Mouse (Mus musculus) c-Kit-positive CD71-positive TER-119-positive erythroid progenitor cells, embryonic 14.5 days (primary cell): ENCODE data around the gene H2-DMa.

Source experiments
- DNase-seq: peaks from one replicate; pipeline ENCODE4 v3.0.0-alpha.2; 2013; ENCODE audit warnings: low spot score

The H2-DMa gene

GRCm38 (mm10) chr17:34104804-34105203 lies 14.5 kb upstream of the H2-DMa start:
- no peak for DNase-seq

- DNase-seq: no peak
These were observed 12.8 kb upstream of the H2-DMa start for GRCm38 (mm10) chr17:34106555-34106954.

- no peak for DNase-seq
These were observed 12.1 kb upstream of the H2-DMa start for GRCm38 (mm10) chr17:34107109-34107867.

GRCm38 (mm10) chr17:34108460-34108859 lies 10.9 kb upstream of the H2-DMa start:
- DNase-seq: no peak

- no peak for DNase-seq
These were observed 10.1 kb upstream of the H2-DMa start for GRCm38 (mm10) chr17:34109038-34109805.

- DNase-seq: no peak
These were observed 9.5 kb upstream of the H2-DMa start for GRCm38 (mm10) chr17:34109806-34110195.

GRCm38 (mm10) chr17:34110309-34110708 lies 9.0 kb upstream of the H2-DMa start:
- no peak for DNase-seq

- DNase-seq: no peak
These were observed 5.2 kb upstream of the H2-DMa start for GRCm38 (mm10) chr17:34114114-34114513.

- no peak for DNase-seq
These were observed 2.5 kb upstream of the H2-DMa start for GRCm38 (mm10) chr17:34116736-34117370.

GRCm38 (mm10) chr17:34117421-34118112 lies 1.8 kb upstream of the H2-DMa start:
- DNase-seq: no peak

GRCm38 (mm10) chr17:34118113-34118872 lies 1.0 kb upstream of the H2-DMa start:
- no peak for DNase-seq

GRCm38 (mm10) chr17:34118873-34119248 lies 480 bp upstream of the H2-DMa start:
- no peak for DNase-seq

- DNase-seq: peak; percentile 66
These were observed 911 bp downstream of the H2-DMa start for GRCm38 (mm10) chr17:34120180-34120723.

- peak; percentile 78 for DNase-seq
These were observed 1.5 kb downstream of the H2-DMa start for GRCm38 (mm10) chr17:34120814-34121171.

GRCm38 (mm10) chr17:34121172-34121878 lies 2.0 kb downstream of the H2-DMa start:
- peak; percentile 48 for DNase-seq

- DNase-seq: peak; percentile 53
These were observed 2.5 kb downstream of the H2-DMa start for GRCm38 (mm10) chr17:34121879-34122187.

- peak; percentile 95 for DNase-seq
These were observed 3.0 kb downstream of the H2-DMa start, which contains the start of gene Brd2 for GRCm38 (mm10) chr17:34122188-34122984. Gene Brd2 (minus strand): TSS chr17:34122634.

GRCm38 (mm10) chr17:34123111-34123510 lies 3.8 kb downstream of the H2-DMa start:
- no peak for DNase-seq

- no peak for DNase-seq
These were observed 4.2 kb downstream of the H2-DMa start for GRCm38 (mm10) chr17:34123518-34123917.

GRCm38 (mm10) chr17:34124649-34125048 lies 5.3 kb downstream of the H2-DMa start:
- DNase-seq: no peak
